Mouse (Mus musculus): ENCODE measurements around the gene Otulin. TPM values are rescaled to one million over a fixed set of nuclear protein-coding genes. Genes with fewer than 3 reads are reported as not detected.

Gene Otulin
- 16.4 and 17.0 TPM in 2 replicates for polyA plus RNA-seq (2012; ENCODE audit: insufficient read depth, insufficient read length, missing spikeins)

- H3K27ac ChIP-seq (replicated peaks; ENCODE audit: low read depth, low read length): peak within 1 kb of the TSS; percentile 79
- peak within 1 kb of the TSS; percentile 81 for H3K4me3 ChIP-seq (ENCODE audit: insufficient read depth, low read depth, low read length)
- peaks cover 2% of the 10 kb centered on the region; the same call in 1 of the 2 replicates for H3K4me1 ChIP-seq (ENCODE audit: control insufficient read depth, insufficient read depth, insufficient read length, low read length)
These were observed at the start of gene Otulin for GRCm38 (mm10) chr15:27630601-27631383. Gene Otulin, minus strand, starts transcription at chr15:27630693.

- Histone ChIP-seq H3K27ac (replicated peaks; ENCODE audit: low read depth, low read length) (no peak overlapping the region), H3K4me1 (ENCODE audit: control insufficient read depth, insufficient read depth, insufficient read length, low read length) (peaks cover 3% of the 10 kb centered on the region; the same call in 1 of the 2 replicates), H3K4me3 (ENCODE audit: insufficient read depth, low read depth, low read length) (no peak overlapping the region)
These were observed 48.0 kb upstream of the Otulin start for GRCm38 (mm10) chr15:27678511-27678910.

- Histone ChIP-seq H3K27ac (replicated peaks; ENCODE audit: low read depth, low read length) (no peak overlapping the region), H3K4me1 (ENCODE audit: control insufficient read depth, insufficient read depth, insufficient read length, low read length) (peaks cover 3% of the 10 kb centered on the region; the same call in 1 of the 2 replicates), H3K4me3 (ENCODE audit: insufficient read depth, low read depth, low read length) (no peak overlapping the region)
These were observed 47.3 kb upstream of the Otulin start for GRCm38 (mm10) chr15:27677801-27678200.

- H3K4me1 ChIP-seq (ENCODE audit: control insufficient read depth, insufficient read depth, insufficient read length, low read length): no peaks in the 10 kb centered on the region
- no peak overlapping the region for H3K4me3 ChIP-seq (ENCODE audit: insufficient read depth, low read depth, low read length)
- no peak overlapping the region for H3K27ac ChIP-seq (replicated peaks; ENCODE audit: low read depth, low read length)
These were observed 45.7 kb upstream of the Otulin start for GRCm38 (mm10) chr15:27676211-27676610.

GRCm38 (mm10) chr15:27675122-27675521, 44.6 kb upstream of the Otulin start:
- H3K27ac ChIP-seq (replicated peaks; ENCODE audit: low read depth, low read length): no peak overlapping the region
- H3K4me1 ChIP-seq (ENCODE audit: control insufficient read depth, insufficient read depth, insufficient read length, low read length): no peaks in the 10 kb centered on the region
- no peak overlapping the region for H3K4me3 ChIP-seq (ENCODE audit: insufficient read depth, low read depth, low read length)

GRCm38 (mm10) chr15:27674041-27674440, 43.5 kb upstream of the Otulin start:
- H3K4me3 ChIP-seq (ENCODE audit: insufficient read depth, low read depth, low read length): no peak overlapping the region
- H3K4me1 ChIP-seq (ENCODE audit: control insufficient read depth, insufficient read depth, insufficient read length, low read length): no peaks in the 10 kb centered on the region
- H3K27ac ChIP-seq (replicated peaks; ENCODE audit: low read depth, low read length): no peak overlapping the region

GRCm38 (mm10) chr15:27673151-27673550, 42.7 kb upstream of the Otulin start:
- H3K4me3 ChIP-seq (ENCODE audit: insufficient read depth, low read depth, low read length): no peak overlapping the region
- no peaks in the 10 kb centered on the region for H3K4me1 ChIP-seq (ENCODE audit: control insufficient read depth, insufficient read depth, insufficient read length, low read length)
- no peak overlapping the region; the same call in 1 of the 2 replicates for H3K27ac ChIP-seq (replicated peaks; ENCODE audit: low read depth, low read length)

GRCm38 (mm10) chr15:27672259-27672658, 41.8 kb upstream of the Otulin start:
- Histone ChIP-seq H3K4me3 (ENCODE audit: insufficient read depth, low read depth, low read length) (no peak overlapping the region), H3K27ac (replicated peaks; ENCODE audit: low read depth, low read length) (no peak overlapping the region), H3K4me1 (ENCODE audit: control insufficient read depth, insufficient read depth, insufficient read length, low read length) (no peaks in the 10 kb centered on the region)

- H3K4me3 ChIP-seq (ENCODE audit: insufficient read depth, low read depth, low read length): no peak overlapping the region
- no peak overlapping the region for H3K27ac ChIP-seq (replicated peaks; ENCODE audit: low read depth, low read length)
- no peaks in the 10 kb centered on the region for H3K4me1 ChIP-seq (ENCODE audit: control insufficient read depth, insufficient read depth, insufficient read length, low read length)
These were observed 41.2 kb upstream of the Otulin start for GRCm38 (mm10) chr15:27671612-27672245.

GRCm38 (mm10) chr15:27670708-27671107, 40.2 kb upstream of the Otulin start:
- no peaks in the 10 kb centered on the region for H3K4me1 ChIP-seq (ENCODE audit: control insufficient read depth, insufficient read depth, insufficient read length, low read length)
- no peak overlapping the region for H3K4me3 ChIP-seq (ENCODE audit: insufficient read depth, low read depth, low read length)
- H3K27ac ChIP-seq (replicated peaks; ENCODE audit: low read depth, low read length): no peak overlapping the region

GRCm38 (mm10) chr15:27669931-27670411, 39.5 kb upstream of the Otulin start:
- no peak overlapping the region for H3K27ac ChIP-seq (replicated peaks; ENCODE audit: low read depth, low read length)
- H3K4me1 ChIP-seq (ENCODE audit: control insufficient read depth, insufficient read depth, insufficient read length, low read length): no peaks in the 10 kb centered on the region

GRCm38 (mm10) chr15:27669276-27669675, 38.8 kb upstream of the Otulin start:
- Histone ChIP-seq H3K4me3 (ENCODE audit: insufficient read depth, low read depth, low read length) (no peak overlapping the region), H3K4me1 (ENCODE audit: control insufficient read depth, insufficient read depth, insufficient read length, low read length) (no peaks in the 10 kb centered on the region), H3K27ac (replicated peaks; ENCODE audit: low read depth, low read length) (no peak overlapping the region)

More at GRCm38 (mm10) chr15:27669931-27670411, 39.5 kb upstream of the Otulin start:
- no peak overlapping the region for H3K4me3 ChIP-seq (ENCODE audit: insufficient read depth, low read depth, low read length)

- no peak overlapping the region for H3K4me3 ChIP-seq (ENCODE audit: insufficient read depth, low read depth, low read length)
- no peak overlapping the region for H3K27ac ChIP-seq (replicated peaks; ENCODE audit: low read depth, low read length)
- no peaks in the 10 kb centered on the region for H3K4me1 ChIP-seq (ENCODE audit: control insufficient read depth, insufficient read depth, insufficient read length, low read length)
These were observed 38.1 kb upstream of the Otulin start for GRCm38 (mm10) chr15:27668557-27668956.

- Histone ChIP-seq H3K4me1 (ENCODE audit: control insufficient read depth, insufficient read depth, insufficient read length, low read length) (no peaks in the 10 kb centered on the region), H3K4me3 (ENCODE audit: insufficient read depth, low read depth, low read length) (no peak overlapping the region), H3K27ac (replicated peaks; ENCODE audit: low read depth, low read length) (no peak overlapping the region)
These were observed 37.5 kb upstream of the Otulin start for GRCm38 (mm10) chr15:27668001-27668461.

GRCm38 (mm10) chr15:27666911-27667539, 36.5 kb upstream of the Otulin start:
- Histone ChIP-seq H3K27ac (replicated peaks; ENCODE audit: low read depth, low read length) (no peak overlapping the region), H3K4me1 (ENCODE audit: control insufficient read depth, insufficient read depth, insufficient read length, low read length) (no peaks in the 10 kb centered on the region), H3K4me3 (ENCODE audit: insufficient read depth, low read depth, low read length) (no peak overlapping the region)

Measured in brown adipose tissue, adult 24 weeks (tissue).